Mouse (Mus musculus): Measurements from ENCODE around the gene Clcn2.

Clcn2 gene

GRCm38 (mm10) chr16:20715161-20715560 lies 2.4 kb downstream of the Clcn2 start:
- no peak for DNase-seq (ENCODE audit: low read depth, low spot score)
- no peaks in the 10 kb centered on the region for H3K27me3 ChIP-seq (ENCODE audit: control insufficient read depth, insufficient read depth, low read length, poor library complexity, severe bottlenecking)

GRCm38 (mm10) chr16:20714307-20715080 lies 3.1 kb downstream of the Clcn2 start:
- Histone ChIP-seq H3K27me3 (ENCODE audit: control insufficient read depth, insufficient read depth, low read length, poor library complexity, severe bottlenecking) (no peaks in the 10 kb centered on the region), H3K36me3 (ENCODE audit: control insufficient read depth, insufficient read depth, low read length, poor library complexity, severe bottlenecking) (0 out of 2 replicates have a peak, but pooled peaks cover 1% of the 10 kb centered on the region)
- DNase-seq (ENCODE audit: low read depth, low spot score): no peak

More at GRCm38 (mm10) chr16:20715161-20715560, 2.4 kb downstream of the Clcn2 start:
- 0 out of 2 replicates have a peak, but pooled peaks cover 2% of the 10 kb centered on the region for H3K36me3 ChIP-seq (ENCODE audit: control insufficient read depth, insufficient read depth, low read length, poor library complexity, severe bottlenecking)

- DNase-seq (ENCODE audit: low read depth, low spot score): no peak
- Histone ChIP-seq H3K27me3 (ENCODE audit: control insufficient read depth, insufficient read depth, low read length, poor library complexity, severe bottlenecking) (no peaks in the 10 kb centered on the region), H3K36me3 (ENCODE audit: control insufficient read depth, insufficient read depth, low read length, poor library complexity, severe bottlenecking) (no peaks in the 10 kb centered on the region)
Observed at GRCm38 (mm10) chr16:20712889-20713288, 4.7 kb downstream of the Clcn2 start.

GRCm38 (mm10) chr16:20712190-20712589 lies 5.4 kb downstream of the Clcn2 start:
- H3K36me3 ChIP-seq (ENCODE audit: control insufficient read depth, insufficient read depth, low read length, poor library complexity, severe bottlenecking): no peaks in the 10 kb centered on the region
- no peak for DNase-seq (ENCODE audit: low read depth, low spot score)
- H3K27me3 ChIP-seq (ENCODE audit: control insufficient read depth, insufficient read depth, low read length, poor library complexity, severe bottlenecking): no peaks in the 10 kb centered on the region

- H3K27me3 ChIP-seq (ENCODE audit: control insufficient read depth, insufficient read depth, low read length, poor library complexity, severe bottlenecking): no peaks in the 10 kb centered on the region
- peak; percentile 32 for DNase-seq (ENCODE audit: low read depth, low spot score)
- H3K36me3 ChIP-seq (ENCODE audit: control insufficient read depth, insufficient read depth, low read length, poor library complexity, severe bottlenecking): no peaks in the 10 kb centered on the region
Observed at GRCm38 (mm10) chr16:20710810-20711209, 6.7 kb downstream of the Clcn2 start.

GRCm38 (mm10) chr16:20710370-20710769 lies 7.2 kb downstream of the Clcn2 start:
- Histone ChIP-seq H3K27me3 (ENCODE audit: control insufficient read depth, insufficient read depth, low read length, poor library complexity, severe bottlenecking) (no peaks in the 10 kb centered on the region), H3K36me3 (ENCODE audit: control insufficient read depth, insufficient read depth, low read length, poor library complexity, severe bottlenecking) (no peaks in the 10 kb centered on the region)
- no peak for DNase-seq (ENCODE audit: low read depth, low spot score)

GRCm38 (mm10) chr16:20708939-20709734 lies 8.4 kb downstream of the Clcn2 start:
- no peaks in the 10 kb centered on the region for H3K36me3 ChIP-seq (ENCODE audit: control insufficient read depth, insufficient read depth, low read length, poor library complexity, severe bottlenecking)
- DNase-seq (ENCODE audit: low read depth, low spot score): peak; percentile 44

GRCm38 (mm10) chr16:20708220-20708938 lies 9.2 kb downstream of the Clcn2 start:
- DNase-seq (ENCODE audit: low read depth, low spot score): no peak
- no peaks in the 10 kb centered on the region for H3K27me3 ChIP-seq (ENCODE audit: control insufficient read depth, insufficient read depth, low read length, poor library complexity, severe bottlenecking)
- H3K36me3 ChIP-seq (ENCODE audit: control insufficient read depth, insufficient read depth, low read length, poor library complexity, severe bottlenecking): no peaks in the 10 kb centered on the region

More at GRCm38 (mm10) chr16:20708939-20709734, 8.4 kb downstream of the Clcn2 start:
- no peaks in the 10 kb centered on the region for H3K27me3 ChIP-seq (ENCODE audit: control insufficient read depth, insufficient read depth, low read length, poor library complexity, severe bottlenecking)

- Histone ChIP-seq H3K36me3 (ENCODE audit: control insufficient read depth, insufficient read depth, low read length, poor library complexity, severe bottlenecking) (no peaks in the 10 kb centered on the region), H3K27me3 (ENCODE audit: control insufficient read depth, insufficient read depth, low read length, poor library complexity, severe bottlenecking) (no peaks in the 10 kb centered on the region)
- no peak for DNase-seq (ENCODE audit: low read depth, low spot score)
Observed at GRCm38 (mm10) chr16:20706407-20707055, 11.0 kb downstream of the Clcn2 start.

- H3K36me3 ChIP-seq (ENCODE audit: control insufficient read depth, insufficient read depth, low read length, poor library complexity, severe bottlenecking): no peaks in the 10 kb centered on the region
- H3K27me3 ChIP-seq (ENCODE audit: control insufficient read depth, insufficient read depth, low read length, poor library complexity, severe bottlenecking): no peaks in the 10 kb centered on the region
- no peak for DNase-seq (ENCODE audit: low read depth, low spot score)
Observed at GRCm38 (mm10) chr16:20705786-20706185, 11.8 kb downstream of the Clcn2 start.

- no peaks in the 10 kb centered on the region for H3K27me3 ChIP-seq (ENCODE audit: control insufficient read depth, insufficient read depth, low read length, poor library complexity, severe bottlenecking)
- H3K36me3 ChIP-seq (ENCODE audit: control insufficient read depth, insufficient read depth, low read length, poor library complexity, severe bottlenecking): no peaks in the 10 kb centered on the region
- no peak for DNase-seq (ENCODE audit: low read depth, low spot score)
Observed at GRCm38 (mm10) chr16:20703699-20704400, 13.7 kb downstream of the Clcn2 start.

- H3K36me3 ChIP-seq (ENCODE audit: control insufficient read depth, insufficient read depth, low read length, poor library complexity, severe bottlenecking): no peaks in the 10 kb centered on the region
- H3K27me3 ChIP-seq (ENCODE audit: control insufficient read depth, insufficient read depth, low read length, poor library complexity, severe bottlenecking): no peaks in the 10 kb centered on the region
- no peak for DNase-seq (ENCODE audit: low read depth, low spot score)
Observed at GRCm38 (mm10) chr16:20703071-20703470, 14.5 kb downstream of the Clcn2 start.

- no peaks in the 10 kb centered on the region; the same call in 1 of the 2 replicates for H3K27me3 ChIP-seq (ENCODE audit: control insufficient read depth, insufficient read depth, low read length, poor library complexity, severe bottlenecking)
- peak; percentile 66 for DNase-seq (ENCODE audit: low read depth, low spot score)
- no peaks in the 10 kb centered on the region for H3K36me3 ChIP-seq (ENCODE audit: control insufficient read depth, insufficient read depth, low read length, poor library complexity, severe bottlenecking)
Observed at GRCm38 (mm10) chr16:20702522-20702893, 15.0 kb downstream of the Clcn2 start.
